Mouse (Mus musculus) embryonic facial prominence, embryonic 11.5 days (tissue): ENCODE measurements around the gene Sf3b3. TPM values are rescaled to one million over a fixed set of nuclear protein-coding genes. Genes with fewer than 3 reads are reported as not detected.

Experiments
- ATAC-seq: fragments of 200-750 bp; cut with Nextera tagmentation; replicated peaks from 2 replicates; pipeline ENCODE4 v1.8.0; 2017; ENCODE audit warnings: low read depth; ENCODE audit not compliant: insufficient number of reproducible peaks, low FRiP score, low TSS enrichment
- DNase-seq: peaks from one replicate; pipeline ENCODE4 v3.0.0-alpha.2; 2015; ENCODE audit warnings: low spot score
- H3K27ac ChIP-seq: fragments of 300-500 bp; sonication (generic); replicated peaks from 2 replicates; pipeline ENCODE4 v1.5.1; 2014; ENCODE audit warnings: mild to moderate bottlenecking, low read depth, low read length, control low read depth
- H3K27me3 ChIP-seq: fragments of 300-500 bp; sonication (generic); 2 replicates; pipeline ENCODE4 v1.6.1; 2014; ENCODE audit warnings: mild to moderate bottlenecking, low read length, moderate library complexity, mixed read lengths; ENCODE audit not compliant: control insufficient read depth, insufficient read depth
- H3K36me3 ChIP-seq: fragments of 300-500 bp; sonication (generic); replicated peaks from 2 replicates; pipeline ENCODE4 v1.6.1; 2014; ENCODE audit warnings: low read depth, mild to moderate bottlenecking, low read length, moderate library complexity, mixed read lengths; ENCODE audit not compliant: control insufficient read depth, insufficient read depth
- H3K4me1 ChIP-seq: fragments of 300-500 bp; sonication (generic); 2 replicates; pipeline ENCODE4 v1.6.1; 2014; ENCODE audit warnings: low read length, mixed read lengths; ENCODE audit not compliant: control insufficient read depth, insufficient read depth
- H3K4me2 ChIP-seq: fragments of 300-500 bp; sonication (generic); 2 replicates; pipeline ENCODE4 v1.6.1; 2014; ENCODE audit warnings: low read depth, mild to moderate bottlenecking, control low read depth, low read length, moderate library complexity
- H3K4me3 ChIP-seq: fragments of 300-500 bp; sonication (generic); 2 replicates; pipeline ENCODE4 v1.5.1; 2014; ENCODE audit warnings: low read depth, low read length, control low read depth
- H3K9ac ChIP-seq: fragments of 300-500 bp; sonication (generic); replicated peaks from 2 replicates; pipeline ENCODE4 v1.6.1; 2014; ENCODE audit warnings: mild to moderate bottlenecking, control low read depth, low read length
- H3K9me3 ChIP-seq: fragments of 300-500 bp; sonication (generic); replicated peaks from 2 replicates; pipeline ENCODE4 v1.6.1; 2016; ENCODE audit warnings: mild to moderate bottlenecking, low read length, inconsistent platforms, mixed read lengths; ENCODE audit not compliant: control insufficient read depth
- WGBS: fragments of 180-500 bp; shearing (Covaris S2); extraction: QIAGEN DNeasy Blood & Tissue Kit; methylation state at CpG from one replicate; pipeline ENCODE4 v1.1.7; 2014; 5-methylcytosine and 5-hydroxymethylcytosine counted together
- polyA plus RNA-seq: library from polyadenylated mRNA; unstranded; fragments of >200 nt; fragmentation: Nextera tagmentation; extraction: Ambion mirVana; gene quantifications from 2 replicates; pipeline ENCODE4 v1.2.1, GENCODE M21; 2014

The Sf3b3 gene
- polyA plus RNA-seq, 1 experiment from 2014 or later: 212 TPM

DNA sequence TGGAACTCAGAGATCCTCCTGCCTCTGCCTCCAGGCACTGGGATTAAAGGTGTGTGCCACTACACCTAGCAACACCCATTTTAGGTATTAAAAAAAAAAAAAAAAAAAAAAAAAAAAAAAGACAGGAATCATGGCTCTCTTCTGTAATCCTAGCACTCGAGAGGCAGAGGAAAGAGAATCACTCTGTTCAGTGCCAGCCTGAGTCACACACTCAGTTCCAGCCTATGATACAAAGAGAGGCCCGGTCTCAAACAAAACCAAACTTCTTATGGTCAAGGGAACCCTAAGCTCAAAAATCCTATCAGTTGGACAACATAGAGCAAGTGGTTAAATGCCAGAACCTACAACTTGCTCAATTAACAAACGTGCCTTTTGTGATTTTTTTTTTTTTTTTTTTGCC, 1.6 kb downstream of the Sf3b3 start:
- H3K27ac ChIP-seq: no peak overlapping the region
- ATAC-seq (no peak), DNase-seq (no peak)
- H3K4me1 ChIP-seq: no peaks in the 10 kb centered on the region; the same call in 1 of the 2 replicates
- H3K36me3 ChIP-seq: peaks cover 19% of the 10 kb centered on the region
- no peaks in the 10 kb centered on the region for H3K9me3 ChIP-seq
- no peak overlapping the region for H3K9ac ChIP-seq
- no peaks in the 10 kb centered on the region for H3K27me3 ChIP-seq
- H3K4me2 ChIP-seq: no peak overlapping the region
- no peak overlapping the region for H3K4me3 ChIP-seq
- WGBS: 84% methylated on average over 3 of the region's 3 CpGs

- no peaks in the 10 kb centered on the region for H3K27me3 ChIP-seq
- ATAC-seq (no peak), DNase-seq (no peak)
- H3K4me2 ChIP-seq: no peak overlapping the region
- no peaks in the 10 kb centered on the region; the same call in 1 of the 2 replicates for H3K4me1 ChIP-seq
- no peak overlapping the region for H3K27ac ChIP-seq
- WGBS: 82% methylated on average over 5 of the region's 5 CpGs
- no peak overlapping the region for H3K9ac ChIP-seq
- H3K4me3 ChIP-seq: no peak overlapping the region
- no peaks in the 10 kb centered on the region for H3K9me3 ChIP-seq
- peaks cover 23% of the 10 kb centered on the region for H3K36me3 ChIP-seq
These were observed 3.4 kb downstream of the Sf3b3 start for GRCm38 (mm10) chr8:110843207-110843606.

- Histone ChIP-seq H3K9me3 (no peaks in the 10 kb centered on the region), H3K27me3 (no peaks in the 10 kb centered on the region), H3K36me3 (peaks cover 28% of the 10 kb centered on the region), H3K4me1 (no peaks in the 10 kb centered on the region; the same call in 1 of the 2 replicates), H3K4me3 (no peak overlapping the region), H3K27ac (no peak overlapping the region), H3K4me2 (no peak overlapping the region), H3K9ac (no peak overlapping the region)
- WGBS: 97% methylated on average over 3 of the region's 3 CpGs
- DNase-seq (no peak), ATAC-seq (no peak)
These were observed 4.5 kb downstream of the Sf3b3 start for GRCm38 (mm10) chr8:110842012-110842574.

GRCm38 (mm10) chr8:110831956-110832355, 14.6 kb downstream of the Sf3b3 start:
- Histone ChIP-seq H3K27ac (no peak overlapping the region), H3K4me1 (no peaks in the 10 kb centered on the region), H3K4me3 (no peak overlapping the region), H3K9me3 (no peaks in the 10 kb centered on the region), H3K36me3 (peaks cover 30% of the 10 kb centered on the region), H3K9ac (no peak overlapping the region), H3K4me2 (no peak overlapping the region), H3K27me3 (no peaks in the 10 kb centered on the region)
- no peak for DNase-seq
- WGBS: 93% methylated on average over 3 of the region's 3 CpGs
- ATAC-seq: no peak

DNA sequence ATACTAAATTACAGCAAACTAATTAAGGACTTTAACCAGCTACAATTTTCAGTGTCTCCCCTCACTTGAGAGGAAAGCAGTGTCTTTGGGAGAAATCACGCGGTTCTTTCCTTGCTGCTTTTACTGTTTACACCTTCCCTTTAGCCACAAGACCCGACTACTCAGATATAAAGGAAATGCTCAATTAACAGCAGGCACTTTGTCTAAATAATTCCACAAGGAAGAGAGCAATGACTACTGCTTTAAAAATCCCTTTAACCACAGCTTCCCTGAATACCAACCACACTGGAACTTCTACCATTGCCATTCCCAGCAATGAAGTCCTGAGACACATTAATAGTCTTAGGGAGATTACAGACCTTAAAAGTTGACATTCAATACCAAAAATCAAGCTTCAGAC, 18.1 kb downstream of the Sf3b3 start:
- H3K4me1 ChIP-seq: no peaks in the 10 kb centered on the region
- ATAC-seq: no peak
- WGBS: 91% methylated on average over 3 of the region's 3 CpGs
- H3K4me2 ChIP-seq: no peak overlapping the region
- H3K4me3 ChIP-seq: no peak overlapping the region
- no peak overlapping the region for H3K9ac ChIP-seq
- no peak for DNase-seq
- no peak overlapping the region for H3K27ac ChIP-seq
- no peaks in the 10 kb centered on the region for H3K27me3 ChIP-seq
- peaks cover 26% of the 10 kb centered on the region for H3K36me3 ChIP-seq
- no peaks in the 10 kb centered on the region for H3K9me3 ChIP-seq

GRCm38 (mm10) chr8:110824861-110825260, 21.7 kb downstream of the Sf3b3 start:
- Histone ChIP-seq H3K9me3 (no peaks in the 10 kb centered on the region), H3K4me2 (no peak overlapping the region), H3K27ac (no peak overlapping the region), H3K36me3 (peaks cover 23% of the 10 kb centered on the region), H3K4me1 (no peaks in the 10 kb centered on the region), H3K4me3 (no peak overlapping the region), H3K27me3 (no peaks in the 10 kb centered on the region), H3K9ac (no peak overlapping the region)
- WGBS: 97% methylated on average over 1 of the region's 1 CpGs
- DNase-seq (no peak), ATAC-seq (no peak)

- Histone ChIP-seq H3K4me1 (no peaks in the 10 kb centered on the region), H3K36me3 (peaks cover 31% of the 10 kb centered on the region), H3K27me3 (no peaks in the 10 kb centered on the region), H3K9me3 (no peaks in the 10 kb centered on the region), H3K4me2 (no peak overlapping the region), H3K4me3 (no peak overlapping the region), H3K27ac (no peak overlapping the region), H3K9ac (no peak overlapping the region)
- no peak for ATAC-seq
- WGBS: 86% methylated on average over 3 of the region's 3 CpGs
- no peak for DNase-seq
These were observed 24.6 kb downstream of the Sf3b3 start for GRCm38 (mm10) chr8:110821960-110822359.

DNA sequence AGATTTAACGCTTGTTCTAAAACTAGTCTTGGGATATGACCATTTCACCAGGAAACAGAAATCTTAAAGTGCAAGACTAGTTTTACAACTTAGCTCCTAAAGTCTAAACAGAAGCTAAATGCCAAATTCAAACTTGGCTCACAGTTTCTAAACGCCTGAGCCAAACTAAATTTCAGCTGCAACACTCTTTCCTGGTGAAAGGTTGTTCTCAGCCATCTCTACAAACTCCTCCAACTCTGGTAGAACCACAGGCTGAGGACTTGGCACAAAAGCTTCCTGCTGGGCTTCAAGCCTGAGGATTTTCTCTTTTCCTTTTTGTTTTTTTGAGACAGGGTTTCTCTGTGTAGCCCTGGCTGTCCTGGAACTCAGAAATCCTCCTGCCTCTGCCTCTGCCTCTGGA, 26.3 kb downstream of the Sf3b3 start:
- DNase-seq (no peak), ATAC-seq (no peak)
- Histone ChIP-seq H3K9me3 (no peaks in the 10 kb centered on the region), H3K4me3 (no peak overlapping the region), H3K27me3 (no peaks in the 10 kb centered on the region), H3K36me3 (peaks cover 37% of the 10 kb centered on the region), H3K9ac (no peak overlapping the region), H3K4me1 (no peaks in the 10 kb centered on the region), H3K4me2 (no peak overlapping the region), H3K27ac (no peak overlapping the region)
- 95% methylated on average over 2 of the region's 2 CpGs for WGBS
